Mouse (Mus musculus) megakaryocyte, embryonic 14.5 days (primary cell): Measurements from ENCODE around the gene 3425401B19Rik.

Source experiments
- FLI1 ChIP-seq: IDR thresholded peaks from 2 replicates; pipeline ENCODE4 v1.6.1; 2012; ENCODE audit warnings: low read length, inconsistent platforms, mixed read lengths
- GATA1 ChIP-seq: IDR thresholded peaks from 3 replicates; pipeline ENCODE4 v1.6.1; 2012; ENCODE audit warnings: mixed read lengths, low read length, inconsistent platforms, borderline replicate concordance

DNA sequence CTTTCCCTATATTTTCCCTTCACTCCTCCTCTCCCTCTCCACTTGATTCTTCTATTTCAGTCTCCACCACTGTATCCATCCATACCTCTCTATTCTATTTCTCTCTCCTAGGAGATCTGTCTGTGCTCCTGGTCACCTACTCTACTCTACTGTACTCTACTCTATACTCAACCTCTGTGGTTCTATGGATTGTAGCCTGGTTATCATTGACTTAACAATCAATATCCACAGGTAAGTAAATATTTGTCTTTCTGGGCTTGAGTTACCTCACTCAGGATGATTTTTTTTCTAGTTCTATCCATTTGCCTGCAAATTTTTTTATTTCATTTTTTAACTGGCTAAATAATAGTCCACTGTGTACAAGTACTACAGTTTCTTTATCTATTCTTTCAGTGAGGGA lies 41.8 kb upstream of the 3425401B19Rik start:
- TF ChIP-seq GATA1 (no peak), FLI1 (no peak)
